ENCODE assay signal across 8 mouse cellular contexts in genomic region chr15:85671701-85672191, GRCm38 (mm10).
A peak's percentile ranks its signal among the peaks of the same experiment; 100 is the strongest.
DNase-seq lines count a peak whose midpoint lies in the region; ATAC-seq and TF ChIP-seq lines count a peak whose summit lies in the region.

No protein-coding gene starts in this region.

- no peak for TF ChIP-seq CTCF in thymus, adult 2 months (IDR thresholded peaks at IDR 0.05; ENCODE audit: borderline replicate concordance, control insufficient read depth, extremely low read depth, insufficient read depth, low read length, poor library complexity)
- TF ChIP-seq CTCF in olfactory bulb, adult 2 months (IDR thresholded peaks at IDR 0.05; ENCODE audit: insufficient read depth, low read depth, low read length): no peak

- no peaks in the 10 kb centered on the region for H3K9me3 ChIP-seq in heart, embryonic 15.5 days (replicated peaks)
- H3K9me3 ChIP-seq in liver, embryonic 11.5 days (ENCODE audit: control insufficient read depth, low read length): no peaks in the 10 kb centered on the region

- peak overlapping the region; percentile 99 for H3K9ac ChIP-seq in heart, embryonic 15.5 days
- H3K9ac ChIP-seq in liver, embryonic 11.5 days (ENCODE audit: low read depth, low read length): peak overlapping the region; percentile 21; the same call in 1 of the 2 replicates

- no peak for TF ChIP-seq POLR2A in thymus, adult 2 months (IDR thresholded peaks at IDR 0.05; ENCODE audit: control insufficient read depth, extremely low read depth, insufficient read depth, low read length, poor library complexity)
- TF ChIP-seq POLR2A in olfactory bulb, adult 2 months (IDR thresholded peaks at IDR 0.05; ENCODE audit: insufficient read depth, low read depth, low read length): no peak

- under 1% methylated on average over 50 of the region's 50 CpGs for WGBS in thymus, adult 2 months
- 2% methylated on average over 50 of the region's 50 CpGs for WGBS in heart, embryonic 15.5 days
- WGBS in liver, embryonic 11.5 days: 4% methylated on average over 50 of the region's 50 CpGs
- WGBS in olfactory bulb, adult 2 months: under 1% methylated on average over 50 of the region's 50 CpGs

- H3K4me3 ChIP-seq in thymus, adult 2 months (ENCODE audit: control insufficient read depth, insufficient read depth, low read length): peak overlapping the region; percentile 56
- H3K4me3 ChIP-seq in heart, embryonic 15.5 days: peak overlapping the region; percentile 90
- peak overlapping the region; percentile 58 for H3K4me3 ChIP-seq in liver, embryonic 11.5 days (ENCODE audit: low read depth, low read length)
- H3K4me3 ChIP-seq in olfactory bulb, adult 2 months (ENCODE audit: insufficient read depth, low read depth, low read length): peak overlapping the region; percentile 93

- peak; percentile 69 for DNase-seq in adrenal gland, adult 2 months
- no peak for DNase-seq in adrenal gland, postnatal 4 days (ENCODE audit: low spot score in 2 of 2)
- peak; percentile 15 for DNase-seq in thymus, adult 2 months
- no peak for DNase-seq in thymus, postnatal 10 days (ENCODE audit: low spot score in 2 of 2)
- peak; percentile 38 for DNase-seq in liver, embryonic 11.5 days (ENCODE audit: low spot score)
- DNase-seq in left cerebral cortex, adult 11 months (ENCODE audit: low spot score): no peak

- ATAC-seq in heart, embryonic 15.5 days (replicated peaks; ENCODE audit: insufficient number of reproducible peaks, insufficient read depth, low FRiP score, low read depth): no peak
- no peak for ATAC-seq in liver, embryonic 11.5 days (replicated peaks; ENCODE audit: low FRiP score)

- H3K4me1 ChIP-seq in thymus, adult 2 months (replicated peaks; ENCODE audit: control insufficient read depth, insufficient read depth, low read length): peaks cover 30% of the 10 kb centered on the region
- peaks cover 38% of the 10 kb centered on the region for H3K4me1 ChIP-seq in heart, embryonic 15.5 days (replicated peaks)
- peaks cover 6% of the 10 kb centered on the region; the same call in 1 of the 2 replicates for H3K4me1 ChIP-seq in liver, embryonic 11.5 days (replicated peaks; ENCODE audit: control insufficient read depth, insufficient read depth, low read length)
- H3K4me1 ChIP-seq in olfactory bulb, adult 2 months (ENCODE audit: control insufficient read depth, insufficient read depth, low read length): peaks cover 15% of the 10 kb centered on the region

- peak overlapping the region; percentile 86 for H3K4me2 ChIP-seq in heart, embryonic 15.5 days
- H3K4me2 ChIP-seq in liver, embryonic 11.5 days: peak overlapping the region; percentile 64

- no peaks in the 10 kb centered on the region; the same call in 1 of the 2 replicates for H3K36me3 ChIP-seq in thymus, adult 2 months (ENCODE audit: control insufficient read depth, insufficient read depth, low read length)
- H3K36me3 ChIP-seq in heart, embryonic 15.5 days: peaks cover 13% of the 10 kb centered on the region; the same call in 1 of the 2 replicates
- H3K36me3 ChIP-seq in liver, embryonic 11.5 days (ENCODE audit: control insufficient read depth, insufficient read depth, low read length): no peaks in the 10 kb centered on the region

- no peaks in the 10 kb centered on the region for H3K27me3 ChIP-seq in thymus, adult 2 months (ENCODE audit: control insufficient read depth, insufficient read depth, low read length)
- no peaks in the 10 kb centered on the region for H3K27me3 ChIP-seq in heart, embryonic 15.5 days
- H3K27me3 ChIP-seq in liver, embryonic 11.5 days (replicated peaks; ENCODE audit: control insufficient read depth, insufficient read depth, low read length): peaks cover 92% of the 10 kb centered on the region

- no peak overlapping the region for H3K27ac ChIP-seq in thymus, adult 2 months (ENCODE audit: control insufficient read depth, insufficient read depth, low read length)
- peak overlapping the region; percentile 98 for H3K27ac ChIP-seq in heart, embryonic 15.5 days
- H3K27ac ChIP-seq in liver, embryonic 11.5 days (ENCODE audit: low read depth, low read length): no peak overlapping the region
- peak overlapping the region; percentile 100 for H3K27ac ChIP-seq in olfactory bulb, adult 2 months (ENCODE audit: insufficient read depth, low read depth, low read length)

Comparison
In these comparisons a context has a peak if more than half of its experiments do, and no peak if none do; other contexts are left out.
1. DNase-seq: peak in adrenal gland, adult 2 months (single experiment), thymus, adult 2 months (single experiment) and liver, embryonic 11.5 days (single experiment); none in adrenal gland, postnatal 4 days (0 of 2), thymus, postnatal 10 days (0 of 2) and left cerebral cortex, adult 11 months (single experiment).
2. H3K27ac ChIP-seq: peak in heart, embryonic 15.5 days (single experiment) and olfactory bulb, adult 2 months (single experiment); none in thymus, adult 2 months (single experiment) and liver, embryonic 11.5 days (single experiment).
3. Peak in every context shown above with its lines, with median percentiles within 50 percentile points of each other: H3K4me3 ChIP-seq.